Mouse (Mus musculus) activated CD4-positive, CD25-positive, alpha-beta regulatory T cell (primary cell): Measurements from ENCODE around the gene Ak3. TPM values are rescaled to one million over a fixed set of nuclear protein-coding genes. Genes with fewer than 3 reads are reported as not detected.

Experiments
- polyA plus RNA-seq, 2 experiments: library from polyadenylated mRNA; unstranded; fragments of 100-300 nt; shearing (Covaris generic); gene quantifications; one replicate each; pipeline ENCODE4 v1.2.1; 2017

Gene Ak3
- 10 to 100 TPM; 56.2 to 68.4 TPM for polyA plus RNA-seq

GRCm38 (mm10) chr19:29047334-29048170 lies at the start of gene Ak3:
Ak3 (minus strand) TSS chr19:29047961.

DNA sequence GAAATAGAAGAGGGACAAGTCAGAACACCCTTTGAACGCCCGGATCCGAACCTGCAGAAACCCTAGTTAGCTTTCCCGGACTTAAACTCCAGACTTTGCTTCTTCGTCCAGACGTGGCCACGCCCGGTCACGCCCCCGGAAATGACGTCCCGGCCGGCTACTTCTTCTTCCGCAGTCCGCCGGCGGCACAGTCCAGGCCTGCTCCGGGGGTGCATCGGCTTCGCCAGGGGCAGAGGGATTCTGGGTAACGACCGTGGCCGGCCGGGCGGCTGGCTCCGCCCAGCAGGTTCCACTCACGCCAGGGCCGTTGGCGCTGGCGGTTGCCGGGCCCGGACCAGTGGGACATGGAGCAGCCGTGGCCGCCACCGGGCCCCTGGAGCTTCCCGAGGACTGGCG lies 57.6 kb downstream of the Ak3 start, which contains the start of gene Cdc37l1:
Gene Cdc37l1, plus strand, starts transcription at position 159 of the 396 bp plus-strand sequence.

Other genes with a start within 250 kb of the Ak3 start
- gene Slc1a1, start 212.9 kb downstream of the Ak3 start, polyA plus RNA-seq, result under 1 TPM; 0.61 to 0.80 TPM
- 10 to 100 TPM; 18.0 to 19.3 TPM for gene Plpp6, start 84.0 kb downstream of the Ak3 start, polyA plus RNA-seq
- gene 4430402I18Rik, start 80.2 kb downstream of the Ak3 start, polyA plus RNA-seq, result under 1 TPM; 0.21 to 0.32 TPM
- 10 to 100 TPM; 42.4 to 43.9 TPM for gene Cdc37l1, start 57.6 kb downstream of the Ak3 start, polyA plus RNA-seq
- 10 to 100 TPM; 28.5 to 62.0 TPM for gene Rcl1, start 53.4 kb upstream of the Ak3 start, polyA plus RNA-seq
- 100 to 1,000 TPM in 1 of 2 experiments, 10 to 100 TPM in 1; 91.4 to 125 TPM for gene Jak2, start 203.9 kb upstream of the Ak3 start, polyA plus RNA-seq